Mouse (Mus musculus): Measurements from ENCODE around the gene B3gnt7.

DNA sequence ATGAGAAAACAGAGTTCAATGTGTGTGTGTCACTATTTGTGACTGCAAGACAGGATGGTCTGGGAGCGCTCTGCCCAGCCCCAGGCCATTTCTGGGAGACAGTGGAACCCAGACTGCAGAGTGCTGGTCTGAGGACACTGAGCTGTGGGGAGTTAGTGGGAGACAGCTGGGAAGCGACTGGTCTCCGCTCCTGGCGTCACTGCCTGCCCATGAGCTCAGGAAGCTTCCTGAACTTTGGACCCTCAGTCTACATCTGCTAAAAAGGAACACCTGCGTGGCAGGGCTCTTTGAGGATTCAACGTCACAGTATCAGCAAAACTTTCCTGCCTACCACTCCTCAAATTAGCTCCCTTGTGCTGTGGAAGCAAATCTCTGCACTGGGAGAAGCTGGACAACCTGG, 30.9 kb upstream of the B3gnt7 start:
- TF ChIP-seq REST (IDR thresholded peaks at IDR 0.05; ENCODE audit: insufficient read depth, insufficient read length), result no peak
- no peak for TF ChIP-seq POLR2A (IDR thresholded peaks at IDR 0.05; ENCODE audit: insufficient read length, low read depth)

Data from myocyte (in vitro differentiated cells).